Mouse (Mus musculus) C2C12 (cell line): Measurements from ENCODE around the gene Tm7sf2. TPM values are rescaled to one million over a fixed set of nuclear protein-coding genes. Genes with fewer than 3 reads are reported as not detected.

Source experiments
- H3K27me3 ChIP-seq: one replicate; pipeline ENCODE4 v1.6.1; 2011; ENCODE audit not compliant: control insufficient read depth, insufficient read depth, insufficient read length
- H3K36me3 ChIP-seq: one replicate; pipeline ENCODE4 v1.6.1; 2011; ENCODE audit not compliant: control insufficient read depth, insufficient read depth
- H3K4me3 ChIP-seq: one replicate; pipeline ENCODE4 v1.5.1; 2011; ENCODE audit warnings: mild to moderate bottlenecking, control low read depth; ENCODE audit not compliant: poor library complexity, insufficient read depth, severe bottlenecking
- H3K79me2 ChIP-seq: one replicate; pipeline ENCODE4 v1.6.1; 2011; ENCODE audit not compliant: control insufficient read depth, insufficient read depth
- H3K79me3 ChIP-seq: one replicate; pipeline ENCODE4 v1.6.1; 2011; ENCODE audit warnings: low read depth, control low read depth
- H3ac ChIP-seq: one replicate; pipeline ENCODE3; 2011; ENCODE audit warnings: low read depth; ENCODE audit not compliant: control insufficient read depth, insufficient read length
- CEBPB ChIP-seq: IDR thresholded peaks from one replicate; pipeline ENCODE4 v1.6.1; 2011; ENCODE audit warnings: low read depth, mild to moderate bottlenecking, control low read depth, moderate library complexity
- CTCF ChIP-seq: IDR thresholded peaks from one replicate; pipeline ENCODE4 v1.5.1; 2011; ENCODE audit not compliant: control insufficient read depth, insufficient read depth, insufficient read length
- FOSL1 ChIP-seq: IDR thresholded peaks from one replicate; pipeline ENCODE4 v1.8.0; 2011; ENCODE audit warnings: mild to moderate bottlenecking, low read length; ENCODE audit not compliant: poor library complexity, insufficient read depth, severe bottlenecking
- MAX ChIP-seq: IDR thresholded peaks from one replicate; pipeline ENCODE4 v1.6.1; 2011; ENCODE audit warnings: mild to moderate bottlenecking, control low read depth
- MYOD1 ChIP-seq: IDR thresholded peaks from one replicate; pipeline ENCODE4 v1.6.1; 2011; ENCODE audit warnings: low read depth; ENCODE audit not compliant: control insufficient read depth, insufficient read length
- MYOG ChIP-seq: IDR thresholded peaks from one replicate; pipeline ENCODE4 v1.6.1; 2011; ENCODE audit not compliant: control insufficient read depth, insufficient read length; ENCODE audit errors: extremely low read depth
- USF1 ChIP-seq: IDR thresholded peaks from one replicate; pipeline ENCODE4 v1.6.1; 2011; ENCODE audit warnings: low read depth, mild to moderate bottlenecking, control low read depth, moderate library complexity
- polyA plus RNA-seq: library from polyadenylated mRNA; unstranded; fragments of >200 nt; fragmentation: generic; extraction: Trizol; gene quantifications from one replicate; pipeline ENCODE4 v1.2.1, GENCODE M21; 2012; ENCODE audit warnings: missing spikeins

Tm7sf2 gene
- polyA plus RNA-seq, 1 experiment: 14.7 TPM

GRCm38 (mm10) chr19:6104476-6104875 lies 36.3 kb upstream of the Tm7sf2 start:
- no peaks in the 10 kb centered on the region for H3K79me2 ChIP-seq
- no peak overlapping the region for H3ac ChIP-seq
- no peaks in the 10 kb centered on the region for H3K27me3 ChIP-seq
- H3K4me3 ChIP-seq: no peak overlapping the region
- TF ChIP-seq CEBPB (no peak), MYOD1 (no peak), MYOG (no peak), USF1 (no peak), CTCF (no peak), MAX (no peak), FOSL1 (no peak)
- H3K36me3 ChIP-seq: no peaks in the 10 kb centered on the region
- no peaks in the 10 kb centered on the region for H3K79me3 ChIP-seq

- TF ChIP-seq CEBPB: no peak
- Histone ChIP-seq H3K27me3 (no peaks in the 10 kb centered on the region), H3ac (no peak overlapping the region), H3K79me2 (no peaks in the 10 kb centered on the region), H3K4me3 (no peak overlapping the region), H3K36me3 (no peaks in the 10 kb centered on the region), H3K79me3 (no peaks in the 10 kb centered on the region)
Observed at GRCm38 (mm10) chr19:6102169-6102853, 34.1 kb upstream of the Tm7sf2 start.

- no peaks in the 10 kb centered on the region for H3K36me3 ChIP-seq
- H3K27me3 ChIP-seq: no peaks in the 10 kb centered on the region
- no peak overlapping the region for H3K4me3 ChIP-seq
- H3K79me3 ChIP-seq: no peaks in the 10 kb centered on the region
- no peaks in the 10 kb centered on the region for H3K79me2 ChIP-seq
- TF ChIP-seq CTCF: no peak
- TF ChIP-seq MYOD1: no peak
- no peak for TF ChIP-seq USF1
- no peak for TF ChIP-seq FOSL1
- TF ChIP-seq MYOG: no peak
- no peak for TF ChIP-seq CEBPB
- no peak overlapping the region for H3ac ChIP-seq
Observed at GRCm38 (mm10) chr19:6101186-6101585, 33.0 kb upstream of the Tm7sf2 start.

- Histone ChIP-seq H3K79me3 (no peaks in the 10 kb centered on the region), H3K27me3 (no peaks in the 10 kb centered on the region), H3ac (no peak overlapping the region), H3K79me2 (peaks cover 8% of the 10 kb centered on the region), H3K4me3 (no peak overlapping the region), H3K36me3 (peaks cover 9% of the 10 kb centered on the region)
- no peak for TF ChIP-seq MAX
- no peak for TF ChIP-seq CTCF
- TF ChIP-seq MYOG: no peak
- no peak for TF ChIP-seq MYOD1
- no peak for TF ChIP-seq FOSL1
- no peak for TF ChIP-seq CEBPB
Observed at GRCm38 (mm10) chr19:6097847-6098246, 29.7 kb upstream of the Tm7sf2 start.

- Histone ChIP-seq H3K36me3 (peaks cover 45% of the 10 kb centered on the region), H3K79me2 (peaks cover 44% of the 10 kb centered on the region), H3ac (no peak within 1 kb of the TSS), H3K27me3 (no peaks in the 10 kb centered on the region), H3K4me3 (no peak within 1 kb of the TSS), H3K79me3 (peaks cover 8% of the 10 kb centered on the region)
- TF ChIP-seq MYOG: no peak
- TF ChIP-seq MAX: no peak
- TF ChIP-seq FOSL1: no peak
- TF ChIP-seq MYOD1: no peak
- TF ChIP-seq USF1: no peak
- no peak for TF ChIP-seq CEBPB
- no peak for TF ChIP-seq CTCF
Observed at GRCm38 (mm10) chr19:6094119-6094518, 25.9 kb upstream of the Tm7sf2 start, which contains the start of gene AC131692.1. Gene AC131692.1 (plus strand): TSS chr19:6094419.

- H3K79me2 ChIP-seq: peaks cover 95% of the 10 kb centered on the region
- H3ac ChIP-seq: no peak overlapping the region
- no peaks in the 10 kb centered on the region for H3K27me3 ChIP-seq
- no peak for TF ChIP-seq USF1
- no peak for TF ChIP-seq MAX
- no peak for TF ChIP-seq CEBPB
- no peak for TF ChIP-seq FOSL1
- no peak for TF ChIP-seq CTCF
- no peak for TF ChIP-seq MYOD1
- TF ChIP-seq MYOG: no peak
- H3K4me3 ChIP-seq: no peak overlapping the region
- peaks cover 35% of the 10 kb centered on the region for H3K79me3 ChIP-seq
- H3K36me3 ChIP-seq: peaks cover 63% of the 10 kb centered on the region
Observed at GRCm38 (mm10) chr19:6088841-6089240, 20.7 kb upstream of the Tm7sf2 start.
